Mouse (Mus musculus): ENCODE results near the gene Kpna2. TPM values are rescaled to one million over a fixed set of nuclear protein-coding genes. Genes with fewer than 3 reads are reported as not detected.
A peak's percentile ranks its signal among the peaks of the same experiment; 100 is the strongest.
"Not testable (repeated sequence)": the region's sequence is repeated elsewhere in the genome, so short reads cannot be mapped to it uniquely, and the experiment has no call there.

Kpna2 gene
- polyA plus RNA-seq, 1 experiment from 2014 or later: 439 TPM

- DNase-seq (ENCODE audit: low spot score): no peak
Measured at GRCm38 (mm10) chr11:107019318-107019717, 20.0 kb upstream of the Kpna2 start.

- peak; percentile 29 for DNase-seq (ENCODE audit: low spot score)
Measured at GRCm38 (mm10) chr11:107018606-107019005, 19.3 kb upstream of the Kpna2 start.

GRCm38 (mm10) chr11:107017339-107017886 is 18.1 kb upstream of the Kpna2 start:
- no peak for DNase-seq (ENCODE audit: low spot score)

GRCm38 (mm10) chr11:107016893-107017292 is 17.6 kb upstream of the Kpna2 start:
- DNase-seq (ENCODE audit: low spot score): no peak

GRCm38 (mm10) chr11:107015535-107016187 is 16.3 kb upstream of the Kpna2 start:
- DNase-seq (ENCODE audit: low spot score): not testable (repeated sequence)

GRCm38 (mm10) chr11:107014597-107015309 is 15.4 kb upstream of the Kpna2 start:
- DNase-seq (ENCODE audit: low spot score): peak; percentile 81

- DNase-seq (ENCODE audit: low spot score): no peak
Measured at GRCm38 (mm10) chr11:107014020-107014585, 14.8 kb upstream of the Kpna2 start.

GRCm38 (mm10) chr11:107012324-107013017 is 13.1 kb upstream of the Kpna2 start:
- DNase-seq (ENCODE audit: low spot score): peak; percentile 98

GRCm38 (mm10) chr11:107011669-107012323 is 12.5 kb upstream of the Kpna2 start:
- DNase-seq (ENCODE audit: low spot score): no peak

- DNase-seq (ENCODE audit: low spot score): no peak
Measured at GRCm38 (mm10) chr11:107011171-107011570, 11.8 kb upstream of the Kpna2 start.

- no peak for DNase-seq (ENCODE audit: low spot score)
Measured at GRCm38 (mm10) chr11:107010447-107010846, 11.1 kb upstream of the Kpna2 start.

- DNase-seq (ENCODE audit: low spot score): no peak
Measured at GRCm38 (mm10) chr11:107005538-107005937, 6.2 kb upstream of the Kpna2 start.

GRCm38 (mm10) chr11:107001760-107002675 is 2.7 kb upstream of the Kpna2 start:
- DNase-seq (ENCODE audit: low spot score): no peak

- no peak for DNase-seq (ENCODE audit: low spot score)
Measured at GRCm38 (mm10) chr11:106999949-107000513, 690 bp upstream of the Kpna2 start.

GRCm38 (mm10) chr11:106998651-106999150 is 640 bp downstream of the Kpna2 start:
- DNase-seq (ENCODE audit: low spot score): peak; percentile 42

GRCm38 (mm10) chr11:106997976-106998375 is 1.4 kb downstream of the Kpna2 start:
- DNase-seq (ENCODE audit: low spot score): no peak

GRCm38 (mm10) chr11:106996492-106996891 is 2.8 kb downstream of the Kpna2 start:
- DNase-seq (ENCODE audit: low spot score): not testable (repeated sequence)

GRCm38 (mm10) chr11:106994246-106995085 is 4.9 kb downstream of the Kpna2 start:
- no peak for DNase-seq (ENCODE audit: low spot score)
